Mouse (Mus musculus) adrenal gland, adult 8-10 months (tissue): ENCODE results near the gene Tmem56. TPM values are rescaled to one million over a fixed set of nuclear protein-coding genes. Genes with fewer than 3 reads are reported as not detected.

Experiments
- DNase-seq: peaks from one replicate; pipeline ENCODE4 v3.0.0; 2022
- total RNA-seq, 4 experiments: library from RNA; stranded (reverse); gene quantifications; 2 replicates each; pipeline ENCODE4 v1.2.4; 2022

Tmem56 gene
- total RNA-seq, 4 experiments from 2014 or later = 43.3 to 76.1 (median 62.1) TPM

DNA sequence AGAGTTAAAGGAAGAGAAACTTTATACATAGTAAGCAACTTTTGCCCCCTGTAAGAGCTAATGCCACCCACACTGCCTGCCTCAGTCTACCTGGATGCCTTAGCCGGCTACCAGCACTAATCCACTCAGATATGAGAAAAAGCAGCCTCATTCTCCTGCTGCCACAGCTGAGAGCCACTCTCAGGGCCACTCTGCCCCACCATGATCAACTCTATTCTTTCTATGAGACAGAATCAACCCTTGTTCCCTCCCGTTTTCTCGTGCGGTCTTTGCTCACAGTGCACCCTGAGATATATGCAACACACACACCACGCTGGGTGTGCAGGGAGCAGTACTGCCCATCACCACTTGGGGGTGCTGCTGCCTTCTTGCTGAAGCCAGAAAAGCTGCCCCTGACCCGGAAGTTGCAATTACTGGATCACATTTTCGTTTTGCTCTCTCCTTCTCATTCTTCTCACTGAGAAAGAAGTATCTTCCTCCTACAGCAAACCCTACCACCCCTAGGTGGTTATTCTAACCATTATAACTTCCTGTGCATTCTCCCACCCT is 119.6 kb downstream of the Tmem56 start:
- DNase-seq = peak; percentile 32

DNA sequence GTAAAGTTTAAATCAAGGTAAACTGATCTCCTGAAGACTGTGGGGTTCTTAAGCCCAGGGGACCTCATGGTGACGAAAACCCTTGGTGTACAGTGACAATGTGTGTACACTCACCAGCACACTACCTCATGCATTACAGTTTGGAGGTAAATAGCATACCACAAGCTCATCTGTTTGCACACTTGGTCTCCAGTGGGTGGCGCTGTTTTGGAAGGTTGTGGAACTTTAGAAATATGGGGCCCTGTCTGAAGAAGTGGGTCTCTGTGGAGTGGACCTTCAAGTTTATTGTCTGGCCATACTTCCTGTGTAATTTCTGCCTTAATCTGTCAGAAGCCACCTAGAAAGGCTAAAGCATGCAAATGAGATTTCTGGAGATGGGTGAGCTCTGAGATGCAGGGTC is 121.2 kb downstream of the Tmem56 start:
- DNase-seq = no peak

DNA sequence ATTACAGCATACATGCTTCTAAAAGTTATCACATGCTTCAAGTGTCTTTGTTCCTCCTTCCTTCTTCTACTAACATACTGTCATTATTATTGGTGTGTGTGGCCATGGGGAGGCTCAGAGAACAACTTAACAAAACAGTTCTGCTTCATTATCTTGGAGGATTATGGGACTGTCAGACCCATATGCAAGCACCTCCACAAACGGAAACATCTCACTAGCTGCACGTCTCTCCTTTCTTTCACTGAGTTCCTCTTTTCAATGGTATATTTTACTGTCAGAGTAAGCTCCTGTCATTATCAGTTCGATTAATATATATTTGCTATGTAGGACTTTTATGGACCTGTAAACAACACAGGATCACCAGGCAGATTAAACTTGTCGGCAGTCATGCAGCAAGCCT is 122.5 kb downstream of the Tmem56 start:
- no peak for DNase-seq

DNA sequence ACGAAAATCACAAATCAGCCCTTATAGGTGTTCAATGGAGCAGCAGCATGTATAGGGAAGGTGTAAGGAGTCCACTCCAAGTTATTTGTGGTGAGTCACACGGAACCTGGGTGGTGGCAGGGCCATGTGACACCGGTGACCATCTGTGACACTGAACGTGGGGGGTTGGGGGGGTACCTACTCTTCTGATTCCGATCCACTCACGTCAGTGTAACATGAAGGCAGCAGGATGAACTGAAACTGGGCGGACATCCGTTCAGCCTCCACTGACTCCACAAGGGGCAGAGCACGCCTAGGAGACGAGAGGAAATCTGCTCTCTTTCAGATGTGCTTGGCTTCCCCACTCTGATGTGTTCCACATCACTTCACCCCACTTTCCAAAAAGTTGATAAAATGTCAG is 123.3 kb downstream of the Tmem56 start:
- DNase-seq = no peak

DNA sequence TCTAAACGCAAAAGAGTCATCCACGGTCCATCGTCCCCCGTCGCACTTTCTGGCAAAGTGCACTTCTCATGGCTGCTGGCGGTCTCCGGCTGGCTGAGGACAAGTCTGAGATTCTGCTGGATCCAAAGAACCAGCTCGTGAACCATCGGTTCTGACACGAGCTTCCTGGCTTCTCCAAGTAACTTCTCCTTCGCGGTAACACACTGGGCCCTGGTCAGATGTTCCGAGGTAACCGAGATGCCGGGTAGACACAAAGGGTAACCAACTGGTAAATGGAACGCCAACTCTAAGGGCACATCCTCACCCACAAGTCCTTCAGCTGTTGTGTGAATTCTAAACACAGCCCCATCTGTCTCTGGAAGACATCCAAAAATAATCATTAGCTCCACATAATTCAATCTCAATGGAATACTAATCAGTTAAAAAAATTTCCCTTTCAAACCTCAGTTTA is 124.0 kb downstream of the Tmem56 start:
- DNase-seq = no peak

DNA sequence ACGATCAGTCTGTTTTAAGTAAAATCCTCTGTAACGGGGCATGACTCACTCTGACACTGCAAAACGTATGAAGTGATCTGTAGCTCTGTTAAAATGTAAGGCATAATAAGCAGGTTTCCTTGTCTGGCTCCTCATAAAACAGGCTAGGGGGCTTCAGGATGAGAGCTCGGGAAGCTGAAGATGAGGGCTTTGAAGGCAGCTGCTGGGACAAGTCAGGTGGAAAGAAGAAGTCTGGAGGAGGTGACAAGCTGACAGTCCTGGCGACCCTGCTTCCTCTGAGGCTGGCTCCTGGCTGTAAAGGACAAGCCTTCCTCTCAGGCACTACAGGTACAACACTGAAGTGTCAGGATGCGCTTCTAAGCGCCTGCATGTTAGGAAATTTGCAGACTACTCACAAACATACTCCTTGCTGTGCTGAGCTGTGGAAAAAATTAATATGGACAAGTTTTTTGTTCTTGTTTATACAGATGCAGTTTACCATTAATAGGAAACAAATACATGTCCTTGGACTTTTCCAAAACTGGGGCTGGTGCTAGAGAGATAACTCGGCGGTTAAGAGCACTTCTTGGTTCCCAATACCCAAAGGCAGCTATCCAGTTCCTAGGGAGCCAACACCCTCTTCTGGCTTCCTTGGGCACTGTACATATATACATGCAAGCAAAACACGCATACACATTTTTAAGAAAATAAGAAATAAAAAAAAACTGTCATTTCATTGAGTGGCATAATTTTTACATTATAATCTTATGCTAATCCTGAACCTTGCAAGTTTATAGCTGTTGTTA is 125.2 kb downstream of the Tmem56 start:
- DNase-seq = no peak

DNA sequence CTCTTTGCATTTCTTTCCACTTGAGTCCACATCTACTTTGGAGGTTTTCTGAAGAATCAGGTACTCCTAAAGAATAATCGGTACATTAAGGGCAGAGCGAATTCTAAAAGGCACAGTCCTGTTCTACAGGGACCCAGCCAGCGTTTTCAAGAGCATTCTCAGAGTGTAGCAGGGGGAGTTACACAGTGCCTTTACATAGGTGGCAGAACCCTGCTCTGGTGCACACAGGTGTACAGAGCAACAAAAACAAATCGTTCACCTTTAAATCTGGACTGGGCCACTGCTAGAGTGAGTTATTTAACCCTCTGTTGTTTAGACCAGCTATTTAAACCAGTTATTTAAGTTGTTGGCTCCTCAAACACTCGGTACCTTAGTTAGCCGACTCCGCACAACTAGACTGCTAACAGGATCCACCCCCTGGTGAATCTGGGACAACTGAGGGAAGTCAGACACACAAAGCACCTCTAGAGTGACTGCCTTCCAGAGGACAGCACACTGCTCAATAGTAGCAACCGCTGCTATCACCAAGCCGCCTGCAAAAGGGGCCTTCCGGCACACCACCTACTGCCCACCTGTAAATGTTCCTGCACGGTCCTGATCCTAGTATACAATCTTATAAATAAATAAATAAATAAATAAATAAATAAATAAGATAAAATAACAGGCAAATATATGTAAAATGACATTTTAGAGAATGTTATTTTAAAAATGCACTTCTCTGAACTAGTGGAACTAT is 126.3 kb downstream of the Tmem56 start:
- no peak for DNase-seq

DNA sequence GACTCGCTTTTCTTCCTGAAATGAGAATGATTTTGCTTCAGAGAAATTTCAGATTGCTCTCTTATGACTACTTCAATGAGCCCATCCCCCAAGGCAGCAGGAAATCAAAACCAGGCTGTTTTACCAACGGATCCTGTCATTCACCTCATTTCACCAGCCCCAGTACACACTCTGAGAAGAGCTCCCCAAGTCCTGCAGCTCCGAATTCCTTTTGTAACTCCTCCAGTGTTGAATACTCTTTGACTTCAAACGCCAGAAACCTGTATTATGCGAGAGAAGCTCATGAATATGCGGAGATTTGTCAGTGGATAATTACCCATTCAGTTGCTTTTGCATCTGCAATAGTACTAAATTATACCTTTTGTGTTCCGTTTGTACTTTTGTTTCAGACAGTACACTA is 126.9 kb downstream of the Tmem56 start:
- DNase-seq = no peak

Other genes starting within 250 kb of the Tmem56 start
- 10 to 100 TPM; 10.9 to 18.3 (median 15.1) TPM for gene Rwdd3, start 111.4 kb downstream of the Tmem56 start, total RNA-seq
- 10 to 100 TPM; 29.3 to 43.6 (median 33.2) TPM for gene Alg14, start 8.7 kb upstream of the Tmem56 start, total RNA-seq
- 100 to 1,000 TPM; 268 to 287 (median 284) TPM for gene Cnn3, start 143.4 kb upstream of the Tmem56 start, total RNA-seq
- gene Slc44a3, start 249.3 kb upstream of the Tmem56 start, total RNA-seq = 10 to 100 TPM; 23.9 to 28.2 (median 25.3) TPM